Comparison of ENCODE assay signal across 10 mouse cellular contexts in genomic region chr11:36072038-36072437, GRCm38 (mm10).
"Had no signal": no experiment of that assay in that cellular context is flagged by ENCODE, and none has a peak within 500 bp of the region (broad histone marks: within the 10 kb centered on the region; RNA-seq: fewer than 3 reads in every experiment).

No protein-coding gene starts in this region.

- H3K36me3 ChIP-seq: limb, embryonic 12.5 days; liver, embryonic 13.5 days had no signal

- H3K4me3 ChIP-seq: layer of hippocampus, adult 2 months; limb, embryonic 12.5 days; liver, embryonic 13.5 days had no signal

- H3K9ac ChIP-seq: limb, embryonic 12.5 days; liver, embryonic 13.5 days; liver, postnatal 0 days had no signal

- H3K27ac ChIP-seq: limb, embryonic 12.5 days; liver, embryonic 13.5 days; stomach, postnatal 0 days had no signal

- H3K9me3 ChIP-seq: limb, embryonic 12.5 days; liver, embryonic 13.5 days had no signal

- H3K4me2 ChIP-seq: limb, embryonic 12.5 days; liver, embryonic 13.5 days had no signal

- DNase-seq: kidney, postnatal 10 days; kidney, postnatal 4 days; liver; liver, embryonic 13.5 days; liver, postnatal 0 days; lung, postnatal 36 days; thymus, postnatal 4 days had no signal

- H3K27me3 ChIP-seq: limb, embryonic 12.5 days; liver, embryonic 13.5 days had no signal

- H3K4me1 ChIP-seq: limb, embryonic 12.5 days; liver, embryonic 13.5 days had no signal

- ATAC-seq: liver, postnatal 0 days had no signal
